Mouse (Mus musculus) midbrain, postnatal 0 days (tissue): ENCODE measurements at regions not wholly inside any gene's neighbourhood (a gene's known extent, or its start where the extent isn't known, plus 50 kb on each side); places are given as distances from the start of the nearest gene placed in this dataset.
"Not testable (repeated sequence)": the region's sequence is repeated elsewhere in the genome, so short reads cannot be mapped to it uniquely, and the experiment has no call there.

Source experiments
- ATAC-seq: fragments of 200-750 bp; cut with Nextera tagmentation; 2 replicates; pipeline ENCODE4 v1.8.0; 2017; ENCODE audit warnings: moderate number of reproducible peaks, mild to moderate bottlenecking, moderate TSS enrichment, moderate library complexity; ENCODE audit not compliant: low FRiP score
- DNase-seq: peaks from one replicate; pipeline ENCODE4 v3.0.0-alpha.2; 2015; ENCODE audit warnings: low spot score
- H3K27ac ChIP-seq: fragments of 300-500 bp; sonication (generic); 2 replicates; pipeline ENCODE4 v1.5.1; 2014; ENCODE audit warnings: low read depth, mild to moderate bottlenecking, low read length, mixed read lengths
- H3K27me3 ChIP-seq: fragments of 300-500 bp; sonication (generic); 2 replicates; pipeline ENCODE4 v1.6.1; 2014; ENCODE audit warnings: low read length, control low read depth, mixed read lengths; ENCODE audit not compliant: insufficient read depth
- H3K36me3 ChIP-seq: fragments of 300-500 bp; sonication (generic); 2 replicates; pipeline ENCODE4 v1.6.1; 2014; ENCODE audit warnings: low read length, control low read depth, mixed read lengths; ENCODE audit not compliant: insufficient read depth
- H3K4me1 ChIP-seq: fragments of 300-500 bp; sonication (generic); 2 replicates; pipeline ENCODE4 v1.6.1; 2014; ENCODE audit warnings: mild to moderate bottlenecking, control low read depth, antibody characterized with exemption, low read length, mixed read lengths; ENCODE audit not compliant: insufficient read depth
- H3K4me2 ChIP-seq: fragments of 300-500 bp; sonication (generic); 2 replicates; pipeline ENCODE4 v1.6.1; 2014; ENCODE audit warnings: low read depth, mild to moderate bottlenecking, low read length, mixed read lengths; ENCODE audit not compliant: poor library complexity, severe bottlenecking
- H3K4me3 ChIP-seq: fragments of 300-500 bp; sonication (generic); 2 replicates; pipeline ENCODE4 v1.5.1; 2014; ENCODE audit warnings: low read depth, mild to moderate bottlenecking, low read length, moderate library complexity
- H3K9ac ChIP-seq: fragments of 300-500 bp; sonication (generic); replicated peaks from 2 replicates; pipeline ENCODE4 v1.6.1; 2014; ENCODE audit warnings: mild to moderate bottlenecking, low read length, moderate library complexity, mixed read lengths; ENCODE audit not compliant: poor library complexity, severe bottlenecking
- H3K9me3 ChIP-seq: fragments of 300-500 bp; sonication (generic); 2 replicates; pipeline ENCODE4 v1.6.1; 2016; ENCODE audit warnings: low read length, control low read depth
- CTCF ChIP-seq: IDR thresholded peaks from 2 replicates; pipeline ENCODE4 v1.5.1; 2016; ENCODE audit warnings: antibody characterized with exemption, mild to moderate bottlenecking
- WGBS: fragments of 180-500 bp; shearing (Covaris S2); extraction: QIAGEN DNeasy Blood & Tissue Kit; methylation state at CpG from one replicate; pipeline ENCODE4 v1.1.7; 2014; 5-methylcytosine and 5-hydroxymethylcytosine counted together

DNA sequence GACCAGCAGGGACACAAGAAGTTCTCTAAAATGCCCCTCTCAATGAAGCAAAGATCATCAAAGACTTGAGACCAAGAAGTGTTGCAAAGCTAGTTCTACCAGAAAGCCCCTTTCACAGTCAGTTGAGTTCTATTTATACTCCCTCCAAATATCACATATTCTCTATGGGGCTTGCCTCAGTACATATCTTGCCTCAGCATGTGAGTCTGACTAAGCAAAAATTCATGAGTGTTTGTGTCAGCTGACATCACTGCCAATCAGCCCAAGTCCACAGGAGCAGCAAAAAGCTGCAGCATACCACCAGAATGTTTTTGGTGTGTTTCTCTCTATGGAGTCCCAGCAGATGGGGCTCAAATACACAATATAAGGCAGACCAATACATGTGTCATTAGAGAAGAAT lies 631.6 kb downstream of the Rpia start:
- no peak for TF ChIP-seq CTCF
- ATAC-seq, result no peak
- H3K27me3 ChIP-seq, result no peaks in the 10 kb centered on the region
- H3K9ac ChIP-seq, result no peak overlapping the region
- no peak overlapping the region for H3K4me3 ChIP-seq
- no peak overlapping the region for H3K27ac ChIP-seq
- H3K4me2 ChIP-seq, result no peak overlapping the region
- no peaks in the 10 kb centered on the region for H3K4me1 ChIP-seq
- DNase-seq, result no peak
- H3K36me3 ChIP-seq, result no peaks in the 10 kb centered on the region
- no peaks in the 10 kb centered on the region for H3K9me3 ChIP-seq

GRCm38 (mm10) chr6:70155771-70156170 lies 636.3 kb downstream of the Rpia start:
- H3K36me3 ChIP-seq, H3K4me1 ChIP-seq, H3K9me3 ChIP-seq, H3K4me2 ChIP-seq, H3K4me3 ChIP-seq, ATAC-seq, H3K27me3 ChIP-seq, DNase-seq, H3K9ac ChIP-seq, H3K27ac ChIP-seq: not testable (repeated sequence)

GRCm38 (mm10) chr6:70151098-70151838 lies 640.8 kb downstream of the Rpia start:
- not testable (repeated sequence) for H3K27me3 ChIP-seq, H3K4me3 ChIP-seq, H3K36me3 ChIP-seq, H3K9ac ChIP-seq, ATAC-seq, H3K9me3 ChIP-seq, H3K4me2 ChIP-seq, DNase-seq, H3K4me1 ChIP-seq, H3K27ac ChIP-seq
- 84% methylated on average over 2 of the region's 2 CpGs for WGBS

- peak; percentile 48 for TF ChIP-seq CTCF
- ATAC-seq (no peak), DNase-seq (no peak)
- H3K36me3 ChIP-seq, result no peaks in the 10 kb centered on the region
- H3K4me2 ChIP-seq, result no peak overlapping the region
- H3K27me3 ChIP-seq, result no peaks in the 10 kb centered on the region
- no peak overlapping the region for H3K9ac ChIP-seq
- no peaks in the 10 kb centered on the region for H3K9me3 ChIP-seq
- H3K27ac ChIP-seq, result no peak overlapping the region
- no peaks in the 10 kb centered on the region for H3K4me1 ChIP-seq
- H3K4me3 ChIP-seq, result no peak overlapping the region
Measured at GRCm38 (mm10) chr6:70146986-70147385, 645.0 kb downstream of the Rpia start.

DNA sequence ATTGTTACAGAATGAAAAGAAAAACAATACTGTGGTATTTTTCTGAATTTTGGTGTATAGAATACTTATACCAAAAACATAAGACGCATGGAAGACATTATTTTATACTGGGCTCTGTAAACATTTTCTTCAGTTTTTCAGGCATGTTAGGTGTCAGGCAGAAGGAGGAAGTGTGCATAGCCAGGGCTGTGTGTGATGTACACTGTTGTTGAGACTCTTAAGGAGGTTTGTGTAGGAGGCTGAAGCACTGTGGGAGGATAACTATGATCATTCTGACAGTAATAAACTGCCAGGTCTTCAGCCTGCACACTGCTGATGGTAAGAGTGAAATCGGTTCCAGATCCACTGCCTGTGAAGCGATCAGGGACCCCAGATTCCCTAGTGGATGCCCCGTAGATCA lies 648.7 kb downstream of the Rpia start:
- H3K27me3 ChIP-seq, H3K36me3 ChIP-seq, H3K4me2 ChIP-seq, H3K27ac ChIP-seq, ATAC-seq, DNase-seq, H3K4me3 ChIP-seq, H3K9ac ChIP-seq, H3K9me3 ChIP-seq, H3K4me1 ChIP-seq: not testable (repeated sequence)
- WGBS, result 82% methylated on average over 4 of the region's 4 CpGs

GRCm38 (mm10) chr6:70116811-70117210 lies 675.2 kb downstream of the Rpia start:
- no peaks in the 10 kb centered on the region for H3K36me3 ChIP-seq
- H3K27ac ChIP-seq, result no peak overlapping the region
- ATAC-seq (no peak), DNase-seq (no peak)
- 85% methylated on average over 1 of the region's 1 CpGs for WGBS
- no peak for TF ChIP-seq CTCF
- H3K9me3 ChIP-seq, result no peaks in the 10 kb centered on the region
- no peak overlapping the region for H3K4me2 ChIP-seq
- H3K4me3 ChIP-seq, result no peak overlapping the region
- no peaks in the 10 kb centered on the region for H3K27me3 ChIP-seq
- no peaks in the 10 kb centered on the region for H3K4me1 ChIP-seq
- no peak overlapping the region for H3K9ac ChIP-seq
